Comparison of ENCODE assay signal across 1 mouse cellular context in the genomic region with DNA sequence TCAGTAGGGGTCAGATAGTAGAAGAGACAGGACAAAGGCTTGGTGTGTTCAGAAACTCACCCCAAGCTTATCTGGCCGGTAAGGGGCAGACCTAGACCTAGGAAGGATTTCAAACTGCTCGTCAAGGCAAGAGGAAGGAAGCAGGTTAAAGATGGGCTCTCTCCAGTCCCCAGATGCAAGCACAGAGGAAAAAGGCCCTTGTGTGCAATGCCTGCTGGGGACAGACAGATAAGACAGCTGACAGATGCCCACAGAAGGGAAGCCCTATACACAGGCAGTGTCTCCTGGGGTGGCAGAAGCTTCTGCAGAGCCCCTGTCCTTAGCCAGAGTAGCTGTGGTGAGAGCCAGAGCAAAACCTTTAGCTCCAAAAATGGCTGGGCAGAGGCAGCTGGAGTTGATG.
A peak's percentile ranks its signal among the peaks of the same experiment; 100 is the strongest.
TF ChIP-seq lines count a peak whose summit lies in the region.

No protein-coding gene starts in this region.

TF ChIP-seq in MEL, 35 proteins besides CTCF, POLR2A, EP300 and RAD21 (continued from another document):
- TF ChIP-seq BHLHE40 (IDR thresholded peaks at IDR 0.05; ENCODE audit: borderline replicate concordance, low read depth, low read length), result no peak
- peak; percentile 73 for TF ChIP-seq ETS1 (IDR thresholded peaks at IDR 0.05; ENCODE audit: low read depth, low read length)
- no peak for TF ChIP-seq USF1 (IDR thresholded peaks at IDR 0.05; ENCODE audit: low read depth, low read length)
- TF ChIP-seq TCF12 (IDR thresholded peaks at IDR 0.05; ENCODE audit: low read depth, low read length), result peak; percentile 86
- peak; percentile 46; the same call in 1 of the 2 replicates for TF ChIP-seq RCOR1 (IDR thresholded peaks at IDR 0.05; ENCODE audit: low read depth, low read length)
- TF ChIP-seq MYC (IDR thresholded peaks at IDR 0.05; ENCODE audit: low read depth, low read length), result no peak
- no peak for TF ChIP-seq ZMIZ1 (IDR thresholded peaks at IDR 0.05; ENCODE audit: low read depth, low read length)
- no peak for TF ChIP-seq ZNF384 (IDR thresholded peaks at IDR 0.05; ENCODE audit: low read depth, low read length)
- no peak for TF ChIP-seq KAT2A (conservative IDR thresholded peaks at IDR 0.05; ENCODE audit: low read depth, low read length)
